Mouse (Mus musculus): ENCODE measurements around the gene Tmem147.

DNA sequence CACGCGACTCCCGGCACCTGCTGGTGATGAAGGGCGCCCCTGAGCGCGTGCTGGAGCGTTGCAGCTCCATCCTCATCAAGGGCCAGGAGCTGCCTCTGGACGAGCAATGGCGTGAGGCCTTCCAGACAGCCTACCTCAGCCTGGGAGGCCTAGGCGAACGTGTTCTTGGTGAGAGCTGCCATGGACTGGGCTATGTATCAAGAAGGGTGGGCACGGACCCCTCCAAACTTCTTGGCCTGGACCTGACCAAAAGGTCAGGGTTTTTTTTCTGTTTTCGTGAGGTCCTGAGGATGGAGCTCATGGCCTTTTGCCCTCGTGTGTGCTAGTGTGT is 11.7 kb downstream of the Tmem147 start:
- TF ChIP-seq TAL1 (conservative IDR thresholded peaks at IDR 0.05; ENCODE audit: low read depth, low read length) (no peak), CTCF (IDR thresholded peaks at IDR 0.05; ENCODE audit: low read depth, low read length) (no peak), GATA1 (IDR thresholded peaks at IDR 0.05; ENCODE audit: borderline replicate concordance, low read length) (no peak), GATA2 (IDR thresholded peaks at IDR 0.05; ENCODE audit: borderline replicate concordance, low read depth, low read length) (no peak)

Measured in G1E (cell line).